Mouse (Mus musculus): ENCODE measurements around the gene Zfp467.

DNA sequence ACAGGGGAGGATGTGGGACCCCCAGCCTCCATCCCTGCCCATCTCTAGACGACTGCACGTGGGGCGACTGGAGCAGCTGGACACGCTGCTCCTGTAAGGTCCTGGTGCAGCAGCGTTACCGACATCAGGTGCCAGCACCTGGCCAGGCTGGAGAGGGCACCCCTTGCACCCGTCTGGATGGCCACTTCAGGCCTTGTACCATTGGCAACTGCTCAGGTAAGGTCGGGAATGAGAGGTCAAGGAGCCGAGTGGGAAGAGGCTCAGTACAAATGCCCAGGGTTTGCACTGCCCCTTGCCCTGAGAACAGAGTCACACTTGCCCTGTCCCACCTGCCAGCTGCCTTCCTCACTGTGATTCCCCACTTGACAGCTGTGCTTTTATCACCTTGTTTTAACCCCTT is 45.7 kb upstream of the Zfp467 start:
- TF ChIP-seq CTCF (IDR thresholded peaks at IDR 0.05; ENCODE audit: insufficient read depth, low read length) (no peak), POLR2A (IDR thresholded peaks at IDR 0.05; ENCODE audit: borderline replicate concordance, extremely low read depth, low read depth, low read length) (no peak)
